Comparison of ENCODE assay signal across 8 mouse cellular contexts in the genomic region with DNA sequence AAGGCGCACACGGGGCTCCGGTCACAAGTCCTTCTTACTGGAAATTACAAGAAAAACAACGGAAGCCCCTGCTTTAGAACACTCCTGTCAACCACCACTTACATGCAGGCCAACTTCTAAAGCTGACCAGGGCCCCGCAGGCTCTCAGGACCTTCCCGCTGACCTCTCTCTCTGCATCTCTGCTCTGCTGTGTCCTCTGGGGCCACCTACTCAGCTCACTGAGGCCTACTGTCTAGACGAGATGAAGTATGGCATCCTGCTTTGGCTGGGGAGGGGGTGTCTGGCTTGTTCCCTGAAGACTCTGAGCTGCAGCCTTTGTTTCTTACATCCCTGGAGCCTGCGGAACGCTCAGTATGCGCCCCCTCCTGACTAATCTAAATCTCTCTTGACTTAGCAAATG.
A peak's percentile ranks its signal among the peaks of the same experiment; 100 is the strongest.
DNase-seq lines count a peak whose midpoint lies in the region; ATAC-seq and TF ChIP-seq lines count a peak whose summit lies in the region.

No protein-coding gene starts in this region.

- H3K27me3 ChIP-seq in kidney, postnatal 0 days (ENCODE audit: insufficient read depth, low read length) = no peaks in the 10 kb centered on the region
- no peaks in the 10 kb centered on the region for H3K27me3 ChIP-seq in embryonic facial prominence, embryonic 11.5 days (ENCODE audit: control insufficient read depth, insufficient read depth, low read length)
- H3K27me3 ChIP-seq in intestine, embryonic 15.5 days (replicated peaks) = no peaks in the 10 kb centered on the region
- no peaks in the 10 kb centered on the region for H3K27me3 ChIP-seq in neural tube, embryonic 11.5 days (ENCODE audit: control insufficient read depth, insufficient read depth, low read length)

- DNase-seq in kidney, postnatal 0 days (ENCODE audit: low spot score) = peak; percentile 94
- DNase-seq in kidney, adult 11 months = no peak
- DNase-seq in embryonic facial prominence, embryonic 11.5 days (ENCODE audit: low spot score) = peak; percentile 54
- DNase-seq in neural tube, embryonic 11.5 days (ENCODE audit: low spot score) = peak; percentile 50
- no peak for DNase-seq in cerebellum, adult 18-20 months
- no peak for DNase-seq in layer of hippocampus, postnatal 10 days (ENCODE audit: low spot score in 2 of 2)
- no peak for DNase-seq in layer of hippocampus, adult 9-11 months

- H3K9ac ChIP-seq in kidney, postnatal 0 days (ENCODE audit: low read depth, low read length) = no peak overlapping the region
- peak overlapping the region; percentile 35; the same call in 1 of the 2 replicates for H3K9ac ChIP-seq in embryonic facial prominence, embryonic 11.5 days (replicated peaks; ENCODE audit: low read length)
- no peak overlapping the region for H3K9ac ChIP-seq in intestine, embryonic 15.5 days
- no peak overlapping the region for H3K9ac ChIP-seq in neural tube, embryonic 11.5 days (ENCODE audit: low read length)

- no peak overlapping the region for H3K4me3 ChIP-seq in kidney, postnatal 0 days (replicated peaks; ENCODE audit: low read depth, low read length)
- no peak overlapping the region for H3K4me3 ChIP-seq in embryonic facial prominence, embryonic 11.5 days (ENCODE audit: low read depth, low read length)
- H3K4me3 ChIP-seq in intestine, embryonic 15.5 days (replicated peaks) = no peak overlapping the region
- no peak overlapping the region for H3K4me3 ChIP-seq in neural tube, embryonic 11.5 days (ENCODE audit: low read depth, low read length)

- peak; percentile 37; the same call in 1 of the 2 replicates for TF ChIP-seq CTCF in kidney, postnatal 0 days (IDR thresholded peaks at IDR 0.05; ENCODE audit: low read depth)

- peaks cover 19% of the 10 kb centered on the region for H3K4me1 ChIP-seq in kidney, postnatal 0 days (replicated peaks; ENCODE audit: insufficient read depth, low read length)
- H3K4me1 ChIP-seq in embryonic facial prominence, embryonic 11.5 days (ENCODE audit: control insufficient read depth, insufficient read depth, low read length) = peaks cover 10% of the 10 kb centered on the region
- peaks cover 16% of the 10 kb centered on the region for H3K4me1 ChIP-seq in intestine, embryonic 15.5 days (replicated peaks)
- peaks cover 22% of the 10 kb centered on the region for H3K4me1 ChIP-seq in neural tube, embryonic 11.5 days (ENCODE audit: control insufficient read depth, insufficient read depth, low read length)

- no peak overlapping the region for H3K4me2 ChIP-seq in kidney, postnatal 0 days (ENCODE audit: low read length)
- H3K4me2 ChIP-seq in embryonic facial prominence, embryonic 11.5 days (ENCODE audit: low read depth, low read length) = no peak overlapping the region; the same call in 1 of the 2 replicates
- H3K4me2 ChIP-seq in intestine, embryonic 15.5 days (replicated peaks) = 0 out of 2 replicates have a peak overlapping the region, but pooled peaks have one; percentile 14
- H3K4me2 ChIP-seq in neural tube, embryonic 11.5 days (ENCODE audit: low read depth) = no peak overlapping the region

- peak; percentile 75 for ATAC-seq in kidney, postnatal 0 days (replicated peaks; ENCODE audit: low FRiP score, low read depth)
- peak; percentile 62; the same call in 1 of the 2 replicates for ATAC-seq in embryonic facial prominence, embryonic 11.5 days (replicated peaks; ENCODE audit: insufficient number of reproducible peaks, low FRiP score, low TSS enrichment, low read depth)
- ATAC-seq in intestine, embryonic 15.5 days = peak; percentile 62
- ATAC-seq in neural tube, embryonic 11.5 days (ENCODE audit: insufficient read depth, low FRiP score, low TSS enrichment) = peak; percentile 32; the same call in 1 of the 2 replicates

- WGBS in kidney, postnatal 0 days = 19% methylated on average over 10 of the region's 10 CpGs
- WGBS in embryonic facial prominence, embryonic 11.5 days = 17% methylated on average over 10 of the region's 10 CpGs
- WGBS in intestine, embryonic 15.5 days = 27% methylated on average over 10 of the region's 10 CpGs
- WGBS in neural tube, embryonic 11.5 days = 21% methylated on average over 10 of the region's 10 CpGs

- H3K9me3 ChIP-seq in kidney, postnatal 0 days (replicated peaks; ENCODE audit: low read length) = no peaks in the 10 kb centered on the region
- no peaks in the 10 kb centered on the region for H3K9me3 ChIP-seq in embryonic facial prominence, embryonic 11.5 days (replicated peaks; ENCODE audit: control insufficient read depth, low read length)
- H3K9me3 ChIP-seq in intestine, embryonic 15.5 days = no peaks in the 10 kb centered on the region
- H3K9me3 ChIP-seq in neural tube, embryonic 11.5 days (ENCODE audit: control insufficient read depth, low read length) = no peaks in the 10 kb centered on the region

- H3K36me3 ChIP-seq in kidney, postnatal 0 days (ENCODE audit: insufficient read depth, low read length) = no peaks in the 10 kb centered on the region; the same call in 1 of the 2 replicates
- H3K36me3 ChIP-seq in embryonic facial prominence, embryonic 11.5 days (replicated peaks; ENCODE audit: control insufficient read depth, insufficient read depth, low read depth, low read length) = no peaks in the 10 kb centered on the region
- no peaks in the 10 kb centered on the region; the same call in 1 of the 2 replicates for H3K36me3 ChIP-seq in intestine, embryonic 15.5 days
- H3K36me3 ChIP-seq in neural tube, embryonic 11.5 days (ENCODE audit: control insufficient read depth, insufficient read depth, low read length) = peaks cover 3% of the 10 kb centered on the region; the same call in 1 of the 2 replicates

- peak overlapping the region; percentile 79 for H3K27ac ChIP-seq in kidney, postnatal 0 days
- peak overlapping the region; percentile 92 for H3K27ac ChIP-seq in embryonic facial prominence, embryonic 11.5 days (replicated peaks; ENCODE audit: low read depth, low read length)
- no peak overlapping the region for H3K27ac ChIP-seq in intestine, embryonic 15.5 days
- peak overlapping the region; percentile 50 for H3K27ac ChIP-seq in neural tube, embryonic 11.5 days (ENCODE audit: low read depth, low read length)

Comparison
In these comparisons a context has a peak if more than half of its experiments do, and no peak if none do; other contexts are left out.
1. DNase-seq: peak in kidney, postnatal 0 days (single experiment), embryonic facial prominence, embryonic 11.5 days (single experiment) and neural tube, embryonic 11.5 days (single experiment); none in kidney, adult 11 months (single experiment), cerebellum, adult 18-20 months (0 of 2), layer of hippocampus, postnatal 10 days (0 of 2) and layer of hippocampus, adult 9-11 months (single experiment).
2. Peak in every context shown above with its lines, with median percentiles within 50 percentile points of each other: ATAC-seq.